Mouse (Mus musculus) embryonic stem cell, embryonic (primary cell): ENCODE data around the gene Vkorc1l1.

Experiments
- CTCF ChIA-PET, 4 experiments: fragments of 300-600 bp in 2 of 4; fragments of 350-600 bp in 2 of 4; sonication (Branson Sonifier 250); formaldehyde crosslinking; loops; one replicate each; lab custom pipeline; 2022; ENCODE audit warnings: inconsistent platforms in 2 of 4; lab: Charles Lee
- POLR2A ChIA-PET, 4 experiments: fragments of 300-600 bp in 2 of 4; fragments of 350-600 bp in 2 of 4; sonication (Branson Sonifier 250); formaldehyde crosslinking; loops; one replicate each; lab custom pipeline; 2022; ENCODE audit warnings: antibody characterized with exemption in 4 of 4, inconsistent platforms in 1 of 4; lab: Charles Lee

The Vkorc1l1 gene

GRCm38 (mm10) chr5:129941495-129942045 lies at the start of gene Vkorc1l1:
Vkorc1l1 (plus strand) TSS chr5:129941970.
- ChIA-PET CTCF (interaction anchor here in 3 of 4 experiments (0.5 to 1.9 kb wide), 8 partner anchors 11 to 186 kb away, joined by 3 to 6 read pairs (median 4); no protein-coding TSS in a partner anchor), POLR2A (interaction anchor here (0.5 to 4.3 kb wide), 40 partner anchors 10 to 973 kb away, joined by 3 to 31 read pairs (median 4); partner anchors contain the start of genes Chchd2 (in 3 of the 4), Gusb (in 2 of the 4), Sbds (in 1 of the 4) and Sumf2 (in 1 of the 4))

GRCm38 (mm10) chr5:129895198-129896088 lies 46.3 kb upstream of the Vkorc1l1 start, which contains the start of gene Zbed5:
Zbed5 (plus strand) TSS chr5:129895723.
- ChIA-PET CTCF (interaction anchor here in 2 of 4 experiments (1.0 to 1.1 kb wide), 2 partner anchors 27 to 31 kb away, joined by 3 to 4 read pairs; no protein-coding TSS in a partner anchor), POLR2A (interaction anchor here (0.5 to 5.5 kb wide), 25 partner anchors 8 to 989 kb away, joined by 3 to 107 read pairs (median 5); partner anchors contain the start of genes Chchd2 (in 4 of the 4), Nupr1l (in 1 of the 4), Psph (in 1 of the 4) and Sumf2 (in 1 of the 4))

- ChIA-PET CTCF (no interaction called here), POLR2A (interaction anchor here in 2 of 4 experiments (1.2 to 5.5 kb wide), 2 partner anchors 11 to 12 kb away, joined by 4 to 107 read pairs; partner anchors contain the start of gene Chchd2 (in 2 of the 2))
Measured at GRCm38 (mm10) chr5:129898449-129898848, 43.3 kb upstream of the Vkorc1l1 start, which contains the start of gene Phkg1. Phkg1 (minus strand) TSS chr5:129898549.

- ChIA-PET POLR2A (interaction anchor here (0.5 to 5.3 kb wide), 17 partner anchors 9 to 172 kb away, joined by 3 to 42 read pairs (median 4); partner anchors contain the start of genes Chchd2 (in 3 of the 4), Zbed5 (in 2 of the 4), Gusb (in 1 of the 4) and Psph (in 1 of the 4)), CTCF (interaction anchor here in 2 of 4 experiments (0.6 kb wide), 2 partner anchors 10 to 21 kb away, joined by 3 to 4 read pairs; no protein-coding TSS in a partner anchor)
Measured at GRCm38 (mm10) chr5:129907775-129908174, 34.0 kb upstream of the Vkorc1l1 start.

- ChIA-PET CTCF (interaction anchor here in 1 of 4 experiments (0.6 kb wide), 1 partner anchor 10 kb away, joined by 4 read pairs; no protein-coding TSS in a partner anchor), POLR2A (interaction anchor here (0.5 to 5.3 kb wide), 18 partner anchors 8 to 348 kb away, joined by 3 to 42 read pairs (median 5); partner anchors contain the start of genes Chchd2 (in 3 of the 4), Vkorc1l1 (in 2 of the 4), Zbed5 (in 2 of the 4) and Gusb (in 1 of the 4))
Measured at GRCm38 (mm10) chr5:129908242-129908965, 33.4 kb upstream of the Vkorc1l1 start, which contains the start of gene Nupr1l. Nupr1l (plus strand) TSS chr5:129908540.

GRCm38 (mm10) chr5:129909147-129909546 lies 32.6 kb upstream of the Vkorc1l1 start:
- CTCF ChIA-PET = no interaction called here
- POLR2A ChIA-PET = interaction anchor here (0.9 to 5.3 kb wide), 14 partner anchors 8 to 348 kb away, joined by 3 to 42 read pairs (median 4); partner anchors contain the start of genes Chchd2 (in 4 of the 4), Psph (in 1 of the 4), Sumf2 (in 1 of the 4) and Vkorc1l1 (in 1 of the 4)

- ChIA-PET CTCF (interaction anchor here in 2 of 4 experiments (0.5 to 0.6 kb wide), 2 partner anchors 10 to 373 kb away, joined by 4 to 9 read pairs; no protein-coding TSS in a partner anchor), POLR2A (interaction anchor here (0.9 to 3.0 kb wide), 11 partner anchors 14 to 107 kb away, joined by 3 to 23 read pairs (median 4); partner anchors contain the start of genes Chchd2 (in 4 of the 4), Sumf2 (in 1 of the 4), Vkorc1l1 (in 1 of the 4) and Zbed5 (in 1 of the 4))
Measured at GRCm38 (mm10) chr5:129909591-129909990, 32.2 kb upstream of the Vkorc1l1 start.

GRCm38 (mm10) chr5:129914024-129914423 lies 27.7 kb upstream of the Vkorc1l1 start:
- ChIA-PET POLR2A (interaction anchor here in 2 of 4 experiments (1.2 to 4.9 kb wide), 3 partner anchors 21 to 27 kb away, joined by 4 to 38 read pairs (median 6); partner anchors contain the start of gene Chchd2 (in 2 of the 2)), CTCF (no interaction called here)

GRCm38 (mm10) chr5:129915491-129915890 lies 26.3 kb upstream of the Vkorc1l1 start:
- CTCF ChIA-PET = interaction anchor here in 2 of 4 experiments (0.7 to 1.2 kb wide), 4 partner anchors 26 to 191 kb away, joined by 3 to 5 read pairs (median 4); partner anchors contain the start of gene Nipsnap2 (in 1 of the 2)
- POLR2A ChIA-PET = interaction anchor here in 3 of 4 experiments (0.6 to 5.6 kb wide), 31 partner anchors 8 to 760 kb away, joined by 3 to 46 read pairs (median 6); partner anchors contain the start of genes Chchd2 (in 3 of the 3), Vkorc1l1 (in 2 of the 3), Zbed5 (in 2 of the 3) and Nupr1l (in 1 of the 3)

- CTCF ChIA-PET = interaction anchor here in 1 of 4 experiments (0.6 to 0.7 kb wide), 2 partner anchors 10 to 395 kb away, joined by 4 to 5 read pairs; no protein-coding TSS in a partner anchor
- POLR2A ChIA-PET = interaction anchor here (0.6 to 5.6 kb wide), 31 partner anchors 9 to 763 kb away, joined by 3 to 46 read pairs (median 5); partner anchors contain the start of genes Chchd2 (in 3 of the 4), Vkorc1l1 (in 3 of the 4), Sbds (in 1 of the 4) and Sumf2 (in 1 of the 4)
Measured at GRCm38 (mm10) chr5:129918065-129918651, 23.6 kb upstream of the Vkorc1l1 start.

GRCm38 (mm10) chr5:129918752-129919151 lies 23.0 kb upstream of the Vkorc1l1 start:
- POLR2A ChIA-PET = interaction anchor here in 3 of 4 experiments (0.9 to 5.6 kb wide), 17 partner anchors 8 to 337 kb away, joined by 3 to 46 read pairs (median 10); partner anchors contain the start of genes Chchd2 (in 3 of the 3), Vkorc1l1 (in 3 of the 3), Sbds (in 1 of the 3) and Tyw1 (in 1 of the 3)
- CTCF ChIA-PET = no interaction called here

GRCm38 (mm10) chr5:129919320-129919719 lies 22.4 kb upstream of the Vkorc1l1 start:
- ChIA-PET POLR2A (interaction anchor here in 3 of 4 experiments (0.5 to 5.6 kb wide), 13 partner anchors 8 to 1258 kb away, joined by 3 to 46 read pairs (median 5); partner anchors contain the start of genes Chchd2 (in 2 of the 3), Vkorc1l1 (in 2 of the 3) and Psph (in 1 of the 3)), CTCF (interaction anchor here in 1 of 4 experiments (0.6 kb wide), 1 partner anchor 103 kb away, joined by 5 read pairs; no protein-coding TSS in a partner anchor)

GRCm38 (mm10) chr5:129921972-129922371 lies 19.8 kb upstream of the Vkorc1l1 start:
- ChIA-PET POLR2A (interaction anchor here in 3 of 4 experiments (0.5 to 2.6 kb wide), 13 partner anchors 9 to 903 kb away, joined by 3 to 15 read pairs (median 4); partner anchors contain the start of genes Chchd2 (in 3 of the 3), Vkorc1l1 (in 1 of the 3) and Zbed5 (in 1 of the 3)), CTCF (interaction anchor here in 3 of 4 experiments (0.5 to 1.4 kb wide), 14 partner anchors 13 to 863 kb away, joined by 3 to 6 read pairs (median 3); partner anchors contain the start of gene Zbed5 (in 1 of the 3))

GRCm38 (mm10) chr5:129924820-129925452 lies 16.8 kb upstream of the Vkorc1l1 start:
- ChIA-PET POLR2A (interaction anchor here in 3 of 4 experiments (0.6 to 1.8 kb wide), 4 partner anchors 13 to 37 kb away, joined by 3 to 11 read pairs (median 5); partner anchors contain the start of genes Chchd2 (in 2 of the 3) and Vkorc1l1 (in 1 of the 3)), CTCF (interaction anchor here in 1 of 4 experiments (0.7 kb wide), 1 partner anchor 157 kb away, joined by 3 read pairs; no protein-coding TSS in a partner anchor)
